Mouse (Mus musculus): Measurements from ENCODE around the gene Txlna.

The Txlna gene

DNA sequence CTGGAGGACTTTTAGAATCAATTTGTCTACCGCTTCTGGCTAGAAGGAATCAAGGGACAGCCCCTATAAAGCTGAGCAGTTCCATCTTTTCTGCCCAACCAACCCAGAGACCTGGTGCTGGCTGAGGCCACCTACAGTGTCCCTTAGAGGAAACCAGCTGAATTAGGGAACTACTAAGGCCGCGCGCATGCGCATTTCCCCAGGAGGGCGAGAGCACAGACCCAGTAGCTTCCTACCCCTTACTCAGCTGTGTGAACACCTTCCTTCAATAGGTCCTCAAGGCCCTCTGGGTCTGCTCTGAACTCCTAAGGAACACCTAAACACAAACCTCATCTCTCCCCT lies 15.9 kb downstream of the Txlna start:
- DNase-seq (ENCODE audit: extremely low read depth, low read depth), result peak; percentile 56

DNA sequence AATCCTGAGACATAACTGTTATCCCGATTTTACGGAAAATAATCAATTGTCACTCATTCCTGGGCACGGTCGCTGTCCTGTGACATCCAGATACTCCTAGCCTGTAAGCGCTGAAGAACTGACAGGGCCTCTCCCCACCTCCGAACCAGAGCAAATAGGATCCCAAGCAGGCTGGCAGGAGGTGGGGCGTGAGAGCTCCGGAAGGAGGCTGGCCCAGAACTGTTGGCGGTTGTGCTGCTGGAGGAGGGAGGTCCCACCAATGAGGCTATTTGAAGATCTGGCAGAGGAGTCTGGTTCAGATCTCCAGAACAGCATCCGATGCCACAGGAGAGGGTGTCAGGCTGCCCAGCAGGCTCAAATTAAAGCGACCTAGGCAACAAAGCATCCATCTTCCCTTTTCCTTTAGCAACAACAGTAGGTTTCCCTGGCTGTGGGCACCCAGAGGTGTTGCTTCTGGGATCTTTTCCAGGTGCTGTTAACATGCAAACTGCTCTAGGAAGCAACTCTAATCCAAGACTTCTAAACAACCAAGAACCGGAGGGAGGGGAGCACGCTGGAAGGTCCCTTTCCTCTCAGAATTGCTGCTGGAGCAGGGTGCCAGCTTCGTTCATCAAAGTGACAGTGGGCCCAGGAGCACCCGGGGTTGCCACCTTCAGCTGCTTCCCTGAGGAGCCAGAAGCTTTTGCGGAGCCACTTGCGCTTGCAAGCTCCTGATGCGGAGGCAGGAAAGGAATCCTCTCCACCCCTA lies 16.4 kb downstream of the Txlna start:
- DNase-seq (ENCODE audit: extremely low read depth, low read depth), result peak; percentile 91

DNA sequence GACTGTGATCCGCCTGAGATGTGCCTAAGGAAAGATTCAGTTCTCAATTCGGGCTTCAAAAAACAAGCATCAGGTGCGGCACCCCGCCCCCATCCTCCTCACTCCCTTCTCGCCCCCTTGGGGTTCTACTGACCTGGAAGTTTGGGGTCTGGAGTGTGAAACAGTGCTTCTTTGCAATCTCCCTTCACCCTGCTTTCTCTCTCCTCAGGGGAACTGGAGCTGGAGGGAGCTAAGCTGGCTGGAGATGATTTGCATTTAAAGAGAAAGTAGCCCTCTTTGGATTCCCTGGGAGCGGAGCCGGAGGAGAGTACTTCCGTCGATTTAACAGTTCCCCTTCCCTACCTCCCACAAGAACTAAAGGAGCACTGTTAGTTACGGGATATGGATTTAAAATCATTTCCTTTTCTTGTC lies 17.2 kb downstream of the Txlna start, which contains the start of gene Ccdc28b:
Ccdc28b (minus strand) TSS at position 267 of the 411 bp plus-strand sequence.
- DNase-seq (ENCODE audit: extremely low read depth, low read depth), result peak; percentile 53

DNA sequence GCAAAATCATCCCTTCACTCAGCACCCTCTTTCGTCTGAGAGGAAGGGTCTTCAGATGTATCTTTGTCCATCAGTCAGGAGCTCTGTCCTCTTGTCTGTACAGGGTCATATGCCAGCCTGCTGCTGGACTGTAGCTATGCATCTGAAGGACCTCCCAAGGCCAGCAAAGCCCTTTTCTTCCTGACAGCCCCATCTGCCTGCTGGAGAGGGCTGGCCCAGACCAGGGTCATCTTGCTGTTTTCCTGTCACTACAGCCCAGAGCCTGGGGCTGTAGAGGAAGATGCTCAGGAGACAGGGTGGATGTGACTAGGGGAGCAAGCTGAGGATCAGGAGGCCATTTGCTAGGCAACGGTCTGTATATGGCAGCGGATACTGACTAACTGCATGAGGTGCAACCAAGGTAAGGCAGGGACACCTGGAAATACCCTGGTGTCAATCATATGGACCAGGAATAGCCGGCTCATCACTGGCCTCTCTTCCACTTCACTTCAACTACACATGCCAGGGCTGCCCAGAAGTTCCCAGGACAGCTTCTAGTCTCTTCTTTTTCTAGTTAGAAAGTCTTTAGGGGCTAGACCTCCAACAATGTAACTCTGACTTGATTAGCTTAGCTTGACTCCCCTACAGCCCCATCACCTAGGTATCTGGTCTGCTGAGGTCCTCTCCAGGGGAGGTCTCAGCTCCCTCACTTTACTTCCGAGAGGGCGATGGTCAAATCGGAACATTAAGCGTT lies 17.9 kb downstream of the Txlna start:
- DNase-seq (ENCODE audit: extremely low read depth, low read depth), result no peak

DNA sequence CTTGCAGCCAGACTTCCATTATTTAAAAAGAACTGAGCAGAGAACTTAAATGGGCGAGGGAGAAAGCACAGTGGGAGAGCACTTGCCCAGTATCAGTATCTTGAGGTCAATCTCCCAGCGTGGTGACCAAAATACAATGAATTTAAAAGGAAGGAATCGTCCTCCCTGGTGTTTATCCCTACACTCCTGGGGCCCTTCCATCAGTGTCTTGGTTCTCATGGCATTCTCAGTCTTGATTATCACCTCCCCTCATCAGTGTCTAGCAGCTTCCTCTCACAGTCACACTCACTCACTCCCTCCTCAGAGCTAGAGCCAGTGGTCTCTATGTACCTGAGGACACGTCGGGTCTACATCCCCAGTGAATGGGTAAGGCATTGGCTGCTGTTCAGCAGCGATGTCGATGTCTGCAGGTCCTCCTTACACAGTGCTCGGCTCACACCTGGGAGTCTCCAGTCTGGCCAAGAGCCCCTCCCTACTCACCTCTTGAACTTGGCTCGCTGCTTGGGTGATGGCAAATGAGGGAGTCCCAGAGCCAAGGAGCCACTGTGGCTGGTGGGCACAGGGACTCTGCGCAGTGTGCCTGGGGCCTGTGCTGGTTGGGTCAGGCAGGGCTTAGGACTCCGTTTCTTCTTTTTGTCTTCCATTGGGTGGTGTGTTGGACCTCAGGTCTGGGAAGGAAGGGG lies 18.6 kb downstream of the Txlna start:
- no peak for DNase-seq (ENCODE audit: extremely low read depth, low read depth)

DNA sequence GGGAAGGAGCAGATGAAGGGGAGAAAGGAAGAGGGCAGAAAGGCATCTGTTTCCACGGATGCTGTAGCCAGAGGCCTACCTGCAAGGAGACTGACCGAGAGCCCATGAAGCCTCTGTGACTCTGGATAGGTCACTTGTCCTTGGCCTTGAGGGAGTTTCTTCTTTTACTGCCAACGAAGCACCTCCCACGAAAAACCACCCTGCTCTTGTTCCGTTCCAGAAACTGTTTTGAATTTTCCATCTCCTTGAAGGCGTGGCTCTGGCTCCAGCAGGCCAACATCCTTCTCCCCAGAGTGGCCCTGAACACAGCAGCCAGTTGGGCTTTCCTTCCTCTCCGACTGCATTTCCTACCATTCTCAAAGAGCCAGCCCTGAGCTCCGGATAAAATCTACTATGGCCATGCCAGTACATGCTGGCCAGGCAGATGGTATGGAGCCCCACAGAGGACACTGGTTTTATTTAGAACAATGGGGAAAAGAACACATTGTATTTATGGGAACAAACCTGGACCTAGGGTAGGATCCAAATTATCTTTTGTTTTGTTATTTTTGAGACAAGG lies 19.5 kb downstream of the Txlna start:
- DNase-seq (ENCODE audit: extremely low read depth, low read depth), result no peak

DNA sequence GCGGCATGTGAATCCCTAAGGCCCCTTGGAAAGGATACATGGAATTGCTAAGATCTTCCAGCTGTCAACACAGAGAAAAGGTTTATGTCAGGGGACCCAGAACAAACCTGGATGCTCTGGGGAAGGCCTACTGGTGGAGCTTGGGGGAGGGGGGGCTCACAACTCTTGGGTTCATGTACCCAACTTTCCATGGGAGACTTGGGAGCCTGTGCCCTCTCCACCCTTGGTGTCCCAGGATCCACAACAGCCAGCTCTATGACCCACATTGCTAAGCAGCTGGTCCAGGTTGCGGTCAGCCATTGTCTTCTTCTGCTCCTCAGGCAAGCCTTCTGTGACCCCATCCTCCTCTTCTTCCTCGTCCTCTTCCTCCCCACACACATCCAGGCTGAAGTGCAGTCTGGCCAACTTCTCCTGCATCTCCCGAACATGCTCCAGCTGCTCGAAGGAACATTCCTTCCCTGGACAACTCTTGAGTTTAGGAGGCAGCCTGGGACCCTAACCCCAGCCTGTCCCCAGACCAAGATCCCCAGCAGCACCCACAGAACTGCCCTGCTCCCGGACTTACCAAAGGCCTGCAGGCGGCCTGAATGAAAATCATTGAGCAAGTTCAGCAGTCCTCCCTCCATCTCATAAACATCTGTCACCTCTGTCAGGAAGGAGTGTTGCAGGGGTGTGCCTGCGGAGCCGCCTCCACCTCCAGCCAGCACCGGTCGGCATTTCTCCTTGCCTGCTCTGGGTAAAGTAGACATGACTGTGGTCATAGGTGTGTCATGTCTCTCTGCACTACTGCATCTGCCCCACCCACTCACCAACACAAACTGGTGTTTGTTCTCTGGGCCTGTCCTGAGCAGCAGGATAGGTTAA lies 20.2 kb downstream of the Txlna start:
- no peak for DNase-seq (ENCODE audit: extremely low read depth, low read depth)

DNA sequence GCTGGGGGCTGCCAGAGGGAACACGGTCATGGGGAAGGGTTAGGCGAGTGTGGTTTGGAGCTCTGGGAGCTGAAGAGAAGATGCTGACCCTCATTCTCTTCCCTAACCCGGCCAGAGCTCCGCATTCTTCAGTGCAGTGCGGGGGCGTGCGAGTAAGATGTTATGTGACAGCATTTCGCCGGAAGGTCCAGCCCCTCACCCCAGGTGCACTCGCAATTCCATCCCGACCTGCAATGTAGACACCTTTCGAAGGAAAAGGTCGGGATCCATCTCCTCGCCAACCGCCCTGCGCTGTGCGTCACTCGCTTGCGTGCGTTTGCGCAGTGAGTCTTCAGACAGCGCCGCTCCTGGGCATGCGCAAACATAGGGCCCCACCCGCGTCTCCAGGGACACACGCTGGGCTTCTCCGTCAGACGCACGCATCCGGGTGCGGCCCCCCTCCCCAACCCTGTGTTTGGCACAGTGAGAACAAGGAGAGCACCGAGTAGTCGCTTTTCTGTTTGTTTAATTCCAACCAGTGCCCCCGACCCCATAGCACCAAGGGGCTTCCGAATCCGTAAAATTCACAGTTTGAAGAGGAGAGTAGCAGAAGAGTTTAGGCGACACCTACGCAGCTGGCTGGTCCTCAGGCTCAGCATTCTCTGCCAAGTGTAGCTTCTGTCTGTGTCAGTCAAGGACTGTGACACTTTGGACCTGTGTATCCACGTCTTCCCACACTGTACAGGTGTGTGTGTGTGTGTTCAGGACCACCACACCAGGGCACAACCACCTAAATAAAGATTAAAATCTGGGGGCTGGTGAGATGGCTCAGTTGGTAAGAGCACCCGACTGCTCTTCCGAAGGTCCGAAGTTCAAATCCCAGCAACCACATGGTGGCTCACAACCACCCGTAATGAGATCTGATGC lies 21.8 kb downstream of the Txlna start, which contains the start of gene Iqcc:
Iqcc (minus strand) TSS at position 314 of the 906 bp plus-strand sequence.
- DNase-seq (ENCODE audit: extremely low read depth, low read depth), result peak; percentile 81

DNA sequence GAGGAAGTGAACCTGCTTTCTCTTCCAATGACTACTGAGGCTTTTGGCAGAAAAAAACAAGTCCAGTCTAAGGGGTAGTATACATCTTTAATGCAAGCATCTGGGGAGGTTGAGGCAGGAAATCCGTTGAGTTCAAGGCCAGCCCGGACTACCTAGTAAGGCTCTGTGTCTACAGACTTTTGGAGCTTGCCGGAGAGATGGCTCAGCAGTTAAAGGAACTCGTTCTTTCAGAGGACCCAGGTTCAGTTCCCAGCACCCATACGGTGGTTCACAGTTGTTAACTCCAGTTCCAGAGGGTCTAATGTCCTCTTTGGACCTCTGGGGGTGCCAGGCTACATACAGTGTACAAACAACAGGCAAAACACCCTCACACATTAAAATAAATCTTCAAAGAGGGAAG lies 22.8 kb downstream of the Txlna start:
- DNase-seq (ENCODE audit: extremely low read depth, low read depth), result no peak

DNA sequence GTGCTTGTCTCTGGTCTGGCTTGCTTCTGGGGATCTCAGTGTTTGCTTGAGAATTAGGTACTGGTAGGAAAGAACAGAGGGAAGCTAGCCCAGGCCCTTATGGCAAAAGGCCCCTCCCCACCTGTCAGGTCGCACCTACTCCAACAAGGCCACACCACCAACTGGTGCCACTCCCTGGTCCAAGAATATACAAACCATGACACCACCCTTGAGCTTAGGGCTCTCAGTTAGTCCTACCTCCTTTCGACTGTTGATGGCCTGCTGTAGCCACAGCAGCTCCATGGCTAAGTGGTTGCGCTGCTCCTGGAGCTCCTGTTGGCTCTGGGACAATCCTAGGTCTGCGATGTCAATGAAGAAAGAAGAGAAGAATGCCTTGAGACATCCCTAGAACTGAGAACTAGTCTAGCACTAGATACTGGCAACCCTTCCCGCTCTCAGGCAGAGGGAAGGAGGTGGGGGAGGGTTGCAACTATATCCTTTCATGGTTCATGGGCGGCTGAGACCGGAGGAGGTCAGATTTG lies 23.7 kb downstream of the Txlna start:
- DNase-seq (ENCODE audit: extremely low read depth, low read depth), result no peak

DNA sequence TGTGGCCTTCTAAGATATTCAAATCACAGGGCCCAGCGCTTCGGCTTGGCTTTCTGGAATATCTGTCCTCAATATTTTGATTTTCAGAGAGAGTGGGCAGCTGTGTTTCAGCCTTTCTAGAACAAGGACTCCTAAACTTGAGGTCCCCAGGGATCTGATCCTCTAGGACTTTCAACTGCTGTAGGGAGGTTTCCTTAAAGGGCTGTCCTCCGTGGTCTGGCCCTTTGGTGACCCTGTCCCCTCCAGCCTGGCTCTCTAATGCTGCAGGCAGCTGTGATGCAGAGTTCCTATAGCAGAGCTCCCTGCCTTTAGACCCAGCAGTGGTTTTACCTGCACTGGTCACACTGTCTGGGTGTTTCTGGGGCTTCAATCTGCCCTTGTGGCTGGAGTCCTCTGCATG lies 24.2 kb downstream of the Txlna start:
- no peak for DNase-seq (ENCODE audit: extremely low read depth, low read depth)

DNA sequence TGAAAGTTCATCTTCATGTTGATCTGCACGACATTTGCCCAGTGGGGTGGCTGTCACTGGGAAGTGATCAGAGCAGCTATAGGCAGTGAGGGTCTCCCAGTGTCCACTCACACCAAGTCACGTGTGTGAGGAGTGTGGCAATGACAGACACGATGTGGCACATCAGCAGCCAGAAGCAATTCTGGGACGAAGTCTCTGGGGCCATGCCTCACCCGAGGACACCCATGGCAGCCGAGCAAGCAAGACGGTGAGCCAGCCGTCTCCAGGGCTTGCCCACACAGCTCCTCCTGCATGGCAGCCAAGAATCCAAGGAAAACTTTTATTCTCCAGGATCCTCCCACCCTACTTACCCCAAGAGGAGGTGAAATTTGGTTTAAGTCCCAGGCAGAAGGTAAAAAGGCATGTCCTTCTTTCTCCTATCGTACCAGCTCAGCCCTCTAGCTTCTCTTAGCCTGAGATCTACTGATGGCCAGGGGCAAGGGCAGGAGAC lies 25.0 kb downstream of the Txlna start:
- DNase-seq (ENCODE audit: extremely low read depth, low read depth), result no peak

DNA sequence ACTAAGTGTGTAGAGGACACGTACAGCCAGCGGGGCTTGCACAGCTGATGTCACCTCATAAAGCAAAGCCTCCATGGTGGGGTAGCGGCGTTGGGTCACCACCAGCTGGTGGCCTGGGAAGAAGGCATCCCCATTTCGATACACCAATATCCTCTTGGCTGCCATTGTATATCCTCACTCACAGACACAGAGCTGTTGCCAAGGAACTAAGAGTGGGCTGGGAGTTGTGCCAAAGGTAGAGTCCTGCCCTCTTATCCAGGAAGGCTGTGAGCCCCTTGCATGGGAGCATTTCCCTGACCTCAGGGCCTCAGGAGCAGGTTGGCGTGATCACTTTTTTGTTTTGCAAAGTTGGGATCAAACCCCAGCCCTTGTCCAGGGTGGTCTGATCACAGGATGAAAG lies 26.8 kb downstream of the Txlna start, which contains the start of gene Dcdc2b:
Dcdc2b (minus strand) TSS at position 165 of the 400 bp plus-strand sequence.
- no peak for DNase-seq (ENCODE audit: extremely low read depth, low read depth)

DNA sequence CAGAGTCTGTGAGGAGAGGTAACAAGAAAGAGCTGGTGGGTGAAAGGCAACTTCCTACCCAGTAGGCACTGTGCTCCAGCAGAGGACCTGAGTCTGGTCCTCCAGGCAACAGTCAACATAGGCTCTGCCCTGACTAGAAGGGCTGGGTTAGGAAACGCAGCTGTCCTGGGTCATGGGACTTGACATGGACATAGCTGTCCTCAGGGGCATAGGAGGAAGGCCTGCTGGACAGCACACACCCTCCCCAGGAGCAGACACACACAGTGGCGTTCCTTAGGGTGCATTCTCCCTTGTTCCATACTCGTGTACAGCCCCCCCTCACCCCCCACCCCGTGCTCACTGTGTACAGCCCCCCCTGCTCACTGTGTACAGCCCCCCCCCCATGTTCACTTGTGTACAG lies 30.4 kb downstream of the Txlna start:
- no peak for DNase-seq (ENCODE audit: extremely low read depth, low read depth)

DNA sequence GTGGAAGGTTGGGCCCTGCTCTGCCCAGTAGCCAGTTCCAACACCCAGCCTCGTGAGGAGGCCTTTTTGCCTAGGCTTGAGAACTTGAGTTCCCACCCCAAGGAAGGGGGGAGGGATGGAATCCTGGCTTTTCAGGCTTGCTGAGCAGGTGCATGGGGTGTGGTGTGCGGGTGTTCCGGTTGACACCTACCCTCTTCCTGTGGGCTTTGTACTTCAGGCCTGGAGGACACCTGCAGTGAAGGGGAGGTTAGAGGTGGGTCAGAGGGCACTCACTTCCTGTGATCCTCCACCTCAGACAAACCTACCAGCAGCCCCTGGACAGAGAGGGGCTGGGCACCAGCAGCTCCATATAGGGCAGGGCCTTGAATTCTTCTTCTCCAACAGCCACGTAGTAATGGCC lies 30.8 kb downstream of the Txlna start:
- DNase-seq (ENCODE audit: extremely low read depth, low read depth), result no peak

DNA sequence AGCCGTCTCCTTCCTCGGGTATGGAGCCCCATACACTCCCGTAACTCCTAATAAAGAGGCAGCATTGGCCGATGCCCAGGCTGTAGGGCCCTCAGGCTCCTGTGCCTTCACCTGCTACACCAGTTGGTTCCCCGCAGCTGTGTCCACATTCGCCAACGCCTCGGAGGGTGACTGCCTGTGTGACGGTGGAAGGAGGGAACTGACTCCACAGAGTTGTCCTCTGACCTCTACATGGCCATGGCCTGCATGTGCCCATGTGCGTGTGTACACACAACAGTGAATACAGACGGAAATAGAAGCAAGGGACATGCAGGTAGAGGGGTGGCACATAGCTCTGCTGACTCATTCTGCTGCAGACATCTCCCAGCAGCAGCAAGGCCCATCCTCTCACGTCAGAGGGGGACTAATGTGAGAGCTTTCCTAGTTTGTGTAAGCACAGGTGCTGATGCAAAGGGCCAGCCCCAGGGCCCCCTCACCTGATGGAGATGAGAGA lies 31.7 kb downstream of the Txlna start:
- DNase-seq (ENCODE audit: extremely low read depth, low read depth), result no peak

DNA sequence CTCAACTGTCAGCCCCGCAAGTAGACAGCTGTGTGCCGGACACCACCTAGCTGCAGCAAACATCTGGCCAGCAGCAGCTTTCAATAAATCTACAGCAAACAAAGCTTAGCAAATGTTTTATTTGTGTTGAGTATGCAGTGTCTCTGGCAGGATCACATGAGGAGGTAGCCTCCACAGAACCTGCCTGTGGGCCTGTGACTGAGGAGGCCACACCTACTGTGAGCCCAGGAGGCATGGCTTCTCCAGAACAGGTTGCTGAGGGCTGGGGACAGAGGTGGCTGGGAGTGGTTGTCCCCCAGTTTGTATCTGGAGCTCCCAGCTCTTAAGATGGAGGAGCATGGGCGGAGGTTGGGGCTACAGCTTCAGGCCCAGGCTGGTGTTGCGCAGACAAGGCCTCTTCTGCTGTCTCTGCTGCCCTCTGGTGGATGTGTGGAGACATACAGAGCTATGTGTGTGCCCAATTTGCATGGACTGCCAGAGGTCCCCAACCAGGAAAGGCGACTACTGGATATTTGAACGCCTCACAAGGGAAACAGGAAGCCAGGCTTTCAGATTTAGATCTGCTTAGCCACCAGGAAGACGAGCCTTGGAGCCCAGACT lies 32.3 kb downstream of the Txlna start:
- DNase-seq (ENCODE audit: extremely low read depth, low read depth), result peak; percentile 60

DNA sequence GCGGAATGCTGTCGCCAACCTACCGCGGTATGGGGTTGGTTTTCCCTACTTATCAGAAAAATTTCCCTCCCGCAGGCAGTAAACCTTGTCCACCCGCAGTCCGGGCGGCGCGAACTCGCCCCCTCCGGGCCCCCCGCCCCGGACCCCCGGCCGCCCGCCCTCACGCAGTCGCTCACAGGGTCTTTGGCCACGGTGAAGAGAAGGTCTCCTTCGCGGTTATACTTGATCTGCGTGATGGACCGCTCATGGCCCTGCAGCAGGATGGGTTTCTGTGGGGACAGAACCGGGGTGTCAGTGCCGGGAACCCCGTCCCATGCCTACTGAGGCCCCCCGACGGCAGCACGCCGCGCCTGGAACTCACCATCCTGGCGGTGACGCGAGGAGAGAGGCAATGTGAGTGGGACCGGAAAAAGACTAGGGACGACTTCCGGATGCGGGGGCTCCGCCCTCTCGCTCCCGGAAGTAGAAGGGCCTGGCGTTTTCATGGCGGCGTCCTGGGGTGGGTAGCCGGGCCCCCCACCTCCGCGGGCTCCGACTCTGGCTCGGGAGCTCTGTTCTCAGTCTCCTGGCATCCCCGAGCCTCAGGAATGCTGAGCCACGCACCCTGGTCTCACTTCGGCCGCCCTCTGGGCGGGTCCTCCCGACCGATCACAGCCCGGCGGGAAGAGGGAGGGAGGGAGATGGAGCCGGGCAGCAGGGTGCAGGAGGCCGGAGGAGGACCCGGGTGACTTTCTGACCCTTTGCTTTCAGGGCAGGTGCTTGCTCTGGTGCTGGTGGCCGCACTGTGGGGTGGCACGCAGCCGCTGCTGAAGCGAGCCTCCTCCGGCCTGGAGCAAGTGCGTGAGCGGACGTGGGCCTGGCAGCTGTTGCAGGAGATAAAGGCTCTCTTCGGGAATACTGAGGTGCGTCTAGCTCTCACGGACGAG lies 40.4 kb downstream of the Txlna start, which contains the start of the genes Eif3i and Tmem234:
Eif3i (minus strand) TSS at position 416 of the 926 bp plus-strand sequence.
Tmem234 (plus strand) TSS at position 436 of the 926 bp plus-strand sequence.
- DNase-seq (ENCODE audit: extremely low read depth, low read depth), result peak; percentile 61
